Mouse (Mus musculus): Measurements from ENCODE around the gene Hbb-bh2.
"Not testable (repeated sequence)": the region's sequence is repeated elsewhere in the genome, so short reads cannot be mapped to it uniquely, and the experiment has no call there.

Hbb-bh2 gene

GRCm38 (mm10) chr7:103812174-103812573 lies 28.1 kb downstream of the Hbb-bh2 start:
- DNase-seq (ENCODE audit: low spot score in 2 of 2), result no peak

DNA sequence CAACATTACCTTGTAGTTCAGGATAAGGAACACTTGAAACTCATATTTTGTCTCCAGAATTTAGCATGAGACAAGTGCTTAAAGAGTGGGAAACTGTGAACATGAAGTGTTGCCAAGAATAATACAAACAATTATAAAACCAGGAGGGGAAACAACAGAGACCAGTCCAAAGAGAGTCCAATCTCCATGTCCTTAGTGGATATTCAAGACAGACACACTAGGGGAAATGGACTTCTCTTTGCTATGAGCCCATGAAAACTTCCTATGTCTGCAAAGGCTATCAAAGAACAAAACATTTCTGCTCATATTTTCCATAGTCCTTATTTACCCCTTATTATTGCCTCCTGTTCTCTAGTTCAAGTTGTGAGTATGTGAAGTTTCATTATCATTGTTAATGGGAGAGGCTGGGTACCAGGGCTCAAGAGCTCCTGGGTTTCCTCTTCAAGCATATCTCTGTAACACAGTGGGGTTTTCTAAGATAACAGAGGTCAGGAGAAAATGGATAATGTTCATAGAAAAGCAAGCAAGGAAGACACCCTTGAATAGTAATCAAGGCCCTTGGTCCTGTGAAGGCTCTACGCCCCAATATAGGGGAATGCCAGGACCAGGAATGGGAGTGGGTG lies 29.0 kb downstream of the Hbb-bh2 start:
- DNase-seq (ENCODE audit: low spot score in 2 of 2), result no peak

DNA sequence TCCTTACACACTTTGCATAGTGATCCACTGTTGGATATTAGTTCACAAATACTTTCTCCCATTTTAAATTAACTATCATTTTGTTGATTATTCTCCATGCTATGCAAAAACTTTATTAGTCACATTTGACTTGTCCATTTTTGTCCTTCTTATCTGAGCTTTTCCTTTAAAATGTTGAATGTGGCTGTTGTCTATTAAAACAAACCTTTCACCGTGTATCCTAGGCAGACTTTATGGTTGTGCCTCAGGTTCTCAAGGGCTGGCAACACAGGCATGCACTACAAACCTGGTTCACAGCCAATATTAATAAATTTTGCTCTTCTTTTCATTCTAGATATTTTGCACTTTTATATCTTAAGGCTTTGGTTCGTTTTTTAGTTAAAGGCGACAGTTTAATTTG lies 29.6 kb downstream of the Hbb-bh2 start:
- DNase-seq (ENCODE audit: low spot score in 2 of 2), result no peak

- DNase-seq (ENCODE audit: low spot score in 2 of 2), result no peak
Observed at GRCm38 (mm10) chr7:103810296-103810695, 30.0 kb downstream of the Hbb-bh2 start.

- DNase-seq (ENCODE audit: low spot score in 2 of 2), result no peak
Observed at GRCm38 (mm10) chr7:103809801-103810155, 30.5 kb downstream of the Hbb-bh2 start.

GRCm38 (mm10) chr7:103808971-103809800 lies 31.1 kb downstream of the Hbb-bh2 start:
- no peak for DNase-seq (ENCODE audit: low spot score in 2 of 2)

DNA sequence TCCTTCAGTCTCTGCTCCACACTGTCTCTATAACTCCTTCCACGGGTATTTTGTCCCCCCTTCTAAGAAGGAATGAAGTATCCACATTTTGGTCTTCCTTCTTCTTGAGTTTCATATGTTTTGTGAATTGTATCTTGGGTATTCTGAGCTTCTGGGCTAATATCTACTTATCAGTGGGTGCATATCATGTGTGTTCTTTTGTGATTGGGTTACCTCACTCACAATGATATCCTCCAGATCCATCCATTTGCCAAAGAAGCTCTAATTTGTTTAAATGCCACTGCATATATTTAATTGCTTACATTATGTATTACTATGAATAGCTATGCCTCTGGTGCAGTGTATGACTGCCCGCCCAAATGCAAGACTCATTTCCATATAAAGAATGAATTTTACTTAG lies 32.2 kb downstream of the Hbb-bh2 start:
- not testable (repeated sequence) for DNase-seq (ENCODE audit: low spot score in 2 of 2)

GRCm38 (mm10) chr7:103806856-103807255 lies 33.5 kb downstream of the Hbb-bh2 start:
- peak; percentile 11 to 27 for DNase-seq (ENCODE audit: low spot score in 2 of 2)

DNA sequence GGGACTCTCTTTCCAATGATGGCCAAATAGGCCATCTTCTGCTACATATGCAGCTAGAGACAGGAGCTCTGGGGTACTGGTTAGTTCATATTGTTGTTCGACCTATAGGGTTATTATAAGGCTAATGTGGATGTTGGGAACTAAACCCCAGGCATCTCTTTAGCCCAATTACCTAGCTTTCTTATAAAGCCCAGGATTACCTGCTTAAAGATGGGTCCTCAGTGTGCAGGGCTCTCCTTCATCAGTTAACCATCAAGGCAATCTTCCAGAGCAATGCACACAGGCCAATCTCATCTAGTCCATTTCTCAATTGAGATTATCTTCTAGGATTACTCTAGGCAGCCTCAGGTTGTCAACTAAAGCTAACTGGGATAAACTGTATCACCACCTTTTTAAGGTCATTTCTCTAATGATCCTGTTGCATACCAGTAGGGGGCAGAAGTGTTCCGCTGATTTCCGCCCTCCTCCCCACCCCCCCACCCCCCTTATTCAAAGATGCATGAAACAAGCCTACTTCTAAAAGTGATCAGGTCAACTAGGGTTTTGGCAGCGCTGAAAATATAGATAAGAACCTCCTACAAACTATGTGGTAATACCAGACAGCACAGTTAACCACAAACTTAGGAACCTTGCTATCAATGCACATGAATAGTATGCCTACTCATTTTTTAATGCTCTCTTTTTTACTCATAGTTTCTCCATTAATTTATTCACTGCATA lies 47.5 kb downstream of the Hbb-bh2 start:
- no peak for DNase-seq (ENCODE audit: low spot score in 2 of 2)

DNA sequence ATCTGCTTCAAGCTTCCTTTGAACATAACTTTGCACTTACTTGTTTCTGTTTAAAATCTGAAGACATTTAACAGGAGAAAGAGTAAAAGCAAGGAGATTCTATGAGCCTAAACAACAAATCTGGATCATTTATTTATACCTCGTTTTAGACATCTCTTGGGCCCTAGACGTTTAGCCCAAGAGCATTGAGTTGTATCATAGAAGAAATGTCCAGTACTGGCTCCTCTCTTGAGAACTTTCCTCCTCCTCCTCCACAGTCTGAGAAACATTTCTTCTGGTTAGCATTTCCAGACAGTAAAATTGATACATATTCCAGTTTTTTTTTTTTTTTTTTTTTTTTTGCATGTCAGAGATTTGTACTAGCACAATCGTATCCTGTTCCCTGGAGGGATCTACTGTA lies 48.6 kb downstream of the Hbb-bh2 start, which contains the start of gene Olfr67:
TSS of gene Olfr67 (minus strand) at position 101 of the 400 bp plus-strand sequence.
- DNase-seq (ENCODE audit: low spot score in 2 of 2), result no peak

Data from right cerebral cortex, adult 2 months (tissue).